Mouse (Mus musculus): Measurements from ENCODE around the gene Kras.
A peak's percentile ranks its signal among the peaks of the same experiment; 100 is the strongest.

Kras gene

GRCm38 (mm10) chr6:145249291-145250184, 501 bp downstream of the Kras start:
- peak; percentile 64 for DNase-seq (ENCODE audit: extremely low spot score)

GRCm38 (mm10) chr6:145247886-145248285, 2.2 kb downstream of the Kras start:
- DNase-seq (ENCODE audit: extremely low spot score): no peak

GRCm38 (mm10) chr6:145246841-145247240, 3.2 kb downstream of the Kras start:
- DNase-seq (ENCODE audit: extremely low spot score): no peak

GRCm38 (mm10) chr6:145242521-145242920, 7.5 kb downstream of the Kras start:
- no peak for DNase-seq (ENCODE audit: extremely low spot score)

- no peak for DNase-seq (ENCODE audit: extremely low spot score)
Observed at GRCm38 (mm10) chr6:145240285-145240684, 9.8 kb downstream of the Kras start.

- no peak for DNase-seq (ENCODE audit: extremely low spot score)
Observed at GRCm38 (mm10) chr6:145237148-145237547, 12.9 kb downstream of the Kras start.

GRCm38 (mm10) chr6:145235367-145235766, 14.7 kb downstream of the Kras start:
- DNase-seq (ENCODE audit: extremely low spot score): no peak

GRCm38 (mm10) chr6:145234391-145234790, 15.6 kb downstream of the Kras start:
- no peak for DNase-seq (ENCODE audit: extremely low spot score)

- DNase-seq (ENCODE audit: extremely low spot score): no peak
Observed at GRCm38 (mm10) chr6:145226296-145226695, 23.7 kb downstream of the Kras start.

- DNase-seq (ENCODE audit: extremely low spot score): no peak
Observed at GRCm38 (mm10) chr6:145224246-145224645, 25.8 kb downstream of the Kras start.

- DNase-seq (ENCODE audit: extremely low spot score): no peak
Observed at GRCm38 (mm10) chr6:145215826-145216225, 34.2 kb downstream of the Kras start.

- DNase-seq (ENCODE audit: extremely low spot score): no peak
Observed at GRCm38 (mm10) chr6:145213916-145214315, 36.1 kb downstream of the Kras start.

- DNase-seq (ENCODE audit: extremely low spot score): peak; percentile 4
Observed at GRCm38 (mm10) chr6:145211376-145212305, 38.4 kb downstream of the Kras start.

GRCm38 (mm10) chr6:145210816-145211338, 39.2 kb downstream of the Kras start, which contains the start of the genes Casc1 and Etfrf1:
TSS of gene Casc1 (minus strand) at chr6:145211005.
TSS of gene Etfrf1 (plus strand) at chr6:145211134.
- peak; percentile 99 for DNase-seq (ENCODE audit: extremely low spot score)

GRCm38 (mm10) chr6:145210056-145210680, 39.9 kb downstream of the Kras start:
- DNase-seq (ENCODE audit: extremely low spot score): no peak

GRCm38 (mm10) chr6:145205142-145205541, 44.9 kb downstream of the Kras start:
- DNase-seq (ENCODE audit: extremely low spot score): no peak

GRCm38 (mm10) chr6:145204440-145204839, 45.6 kb downstream of the Kras start:
- no peak for DNase-seq (ENCODE audit: extremely low spot score)

GRCm38 (mm10) chr6:145202432-145203125, 47.5 kb downstream of the Kras start:
- DNase-seq (ENCODE audit: extremely low spot score): no peak

- no peak for DNase-seq (ENCODE audit: extremely low spot score)
Observed at GRCm38 (mm10) chr6:145197949-145198686, 51.9 kb downstream of the Kras start.

- DNase-seq (ENCODE audit: extremely low spot score): no peak
Observed at GRCm38 (mm10) chr6:145193446-145193845, 56.6 kb downstream of the Kras start.
